Comparison of ENCODE assay signal across 9 mouse cellular contexts in the genomic region with DNA sequence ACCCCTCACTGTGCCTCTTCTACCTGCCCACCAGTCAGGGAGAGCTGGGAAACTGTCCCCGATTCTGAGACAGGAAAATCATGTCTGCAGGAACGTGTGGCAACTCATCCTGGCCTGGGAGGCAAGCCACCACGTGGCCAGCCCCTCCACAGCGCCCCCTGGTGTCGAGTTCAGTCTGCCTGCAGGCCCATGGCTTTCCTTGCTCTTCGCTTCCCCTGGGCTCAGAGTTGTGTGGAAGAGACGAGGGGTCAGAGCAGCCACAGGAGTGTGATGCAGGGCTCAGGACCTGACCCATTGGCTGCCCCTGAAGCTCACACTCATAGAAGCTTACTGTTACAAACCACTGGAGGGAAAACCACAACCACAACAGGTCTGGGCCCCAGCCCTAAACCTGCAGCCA. TPM values are rescaled to one million over a fixed set of nuclear protein-coding genes. Genes with fewer than 3 reads are reported as not detected.
DNase-seq lines count a peak whose midpoint lies in the region; ATAC-seq and TF ChIP-seq lines count a peak whose summit lies in the region.
"Had no signal": no experiment of that assay in that cellular context is flagged by ENCODE, and none has a peak within 500 bp of the region (broad histone marks: within the 10 kb centered on the region; RNA-seq: fewer than 3 reads in every experiment).

No protein-coding gene starts in this region.

- no peak for TF ChIP-seq CTCF in Patski (IDR thresholded peaks at IDR 0.05)

- H3K27me3 ChIP-seq in forebrain, embryonic 10.5 days (ENCODE audit: poor library complexity, severe bottlenecking), result no peaks in the 10 kb centered on the region
- no peaks in the 10 kb centered on the region for H3K27me3 ChIP-seq in forebrain, embryonic 13.5 days
- H3K27me3 ChIP-seq in Patski, result no peaks in the 10 kb centered on the region
- H3K27me3 ChIP-seq: lung, embryonic 15.5 days had no signal

- no peak for ATAC-seq in forebrain, embryonic 13.5 days
- ATAC-seq in Patski, result peak; percentile 40

- H3K36me3 ChIP-seq in forebrain, embryonic 10.5 days (replicated peaks), result peaks cover 13% of the 10 kb centered on the region
- H3K36me3 ChIP-seq in forebrain, embryonic 13.5 days (ENCODE audit: poor library complexity, severe bottlenecking), result no peaks in the 10 kb centered on the region

- in situ Hi-C loops in Patski (cut with MboI; ENCODE audit: low pct_unique_long_range_greater_than_20kb), result no loop called here

- peak; percentile 85 for DNase-seq in forebrain, embryonic 10.5 days (ENCODE audit: extremely low spot score, low spot score)
- DNase-seq in Patski (ENCODE audit: low read depth, low spot score), result no peak
- peak; percentile 89 to 94 for DNase-seq in cerebellum, postnatal 10 days
- peak; percentile 88 for DNase-seq in gastrocnemius, postnatal 14 days
- DNase-seq in kidney, postnatal 10 days, result peak; percentile 87
- DNase-seq in lung, postnatal 4 days, result peak; percentile 83 to 90
- DNase-seq in spleen, adult 18-20 months, result peak; percentile 72 to 88

- no peaks in the 10 kb centered on the region for H3K9me3 ChIP-seq in forebrain, embryonic 10.5 days
- H3K9me3 ChIP-seq in forebrain, embryonic 13.5 days (replicated peaks), result no peaks in the 10 kb centered on the region
- H3K9me3 ChIP-seq: lung, embryonic 15.5 days had no signal

- WGBS in forebrain, embryonic 10.5 days, result 27% methylated on average over 7 of the region's 7 CpGs
- WGBS in forebrain, embryonic 13.5 days, result 16% methylated on average over 7 of the region's 7 CpGs

- POLR2A ChIA-PET in Patski (lab: Charles Lee), result no interaction called here

- no peak overlapping the region for H3K4me2 ChIP-seq in forebrain, embryonic 13.5 days
- H3K4me2 ChIP-seq: lung, embryonic 15.5 days had no signal

- peaks cover 29% of the 10 kb centered on the region for H3K4me1 ChIP-seq in forebrain, embryonic 10.5 days
- H3K4me1 ChIP-seq in forebrain, embryonic 13.5 days, result no peaks in the 10 kb centered on the region

- no peak overlapping the region for H3K4me3 ChIP-seq in forebrain, embryonic 10.5 days
- H3K4me3 ChIP-seq in forebrain, embryonic 13.5 days, result no peak overlapping the region
- H3K4me3 ChIP-seq: lung, embryonic 15.5 days had no signal

- H3K27ac ChIP-seq in forebrain, embryonic 10.5 days, result peak overlapping the region; percentile 4
- H3K27ac ChIP-seq in forebrain, embryonic 13.5 days, result no peak overlapping the region
- H3K27ac ChIP-seq: lung, embryonic 15.5 days had no signal

- no peak overlapping the region for H3K9ac ChIP-seq in forebrain, embryonic 13.5 days
- H3K9ac ChIP-seq: lung, embryonic 15.5 days had no signal

- CTCF ChIA-PET in Patski (lab: Charles Lee), result interaction anchor here (1.1 to 2.1 kb wide), 10 partner anchors 10 to 63 kb away, joined by 4 to 12 read pairs (median 5); no protein-coding TSS in a partner anchor

- intact Hi-C loops in gastrocnemius, postnatal 14 days (cut with DNase I; ENCODE audit: low total_unique reads), result no loop called here

RNA-seq across cellular contexts. Expression of a gene that starts 13.5 kb away (rescaled TPM):
- polyA plus RNA-seq in forebrain, embryonic 10.5 days (2016; fragmentation: Nextera tagmentation; extraction: Ambion mirVana), result 23.6 and 24.8 TPM in 2 replicates
- polyA plus RNA-seq in forebrain, embryonic 13.5 days (2015; fragmentation: Nextera tagmentation; extraction: Ambion mirVana), result 21.4 and 21.9 TPM in 2 replicates
- 68.7 TPM for polyA plus RNA-seq in Patski (2021)
- total RNA-seq in gastrocnemius, postnatal 14 days (2021), result 1 to 10 TPM; 7.8 to 9.1 TPM

RNA-seq across cellular contexts. Expression of a gene that starts 41.6 kb away (rescaled TPM):
- 12.7 and 14.7 TPM in 2 replicates for polyA plus RNA-seq in forebrain, embryonic 10.5 days (2016; fragmentation: Nextera tagmentation; extraction: Ambion mirVana)
- 8.8 and 9.3 TPM in 2 replicates for polyA plus RNA-seq in forebrain, embryonic 13.5 days (2015; fragmentation: Nextera tagmentation; extraction: Ambion mirVana)
- 24.4 TPM for polyA plus RNA-seq in Patski (2021)
- 1 to 10 TPM; 5.5 to 6.7 TPM for total RNA-seq in gastrocnemius, postnatal 14 days (2021)
